Mouse (Mus musculus) WW6 (cell line): ENCODE results near the gene Stk32c.

ENCODE experiments used
- DNase-seq: peaks from one replicate; pipeline ENCODE4 v3.0.0-alpha.2; 2013; ENCODE audit warnings: low read depth, low spot score

The Stk32c gene

DNA sequence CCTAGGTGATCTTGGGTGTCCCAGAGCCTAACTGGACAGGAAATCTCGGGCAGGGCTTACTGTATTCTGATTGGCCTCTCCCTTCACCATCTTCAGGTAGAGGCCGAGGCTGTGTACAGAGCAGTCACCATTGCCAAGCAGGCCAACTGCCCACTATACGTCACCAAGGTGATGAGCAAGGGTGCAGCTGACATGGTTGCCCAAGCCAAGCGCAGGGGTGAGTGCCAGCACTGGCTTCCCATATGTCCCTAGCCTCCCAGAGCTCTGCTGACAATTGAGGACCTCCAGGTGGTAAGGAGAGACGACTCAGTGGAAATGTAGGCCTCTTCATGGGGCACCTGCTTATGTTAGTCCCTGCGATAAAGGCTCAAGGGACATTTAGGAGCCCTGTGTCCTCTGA, 118.3 kb downstream of the Stk32c start:
- no peak for DNase-seq

GRCm38 (mm10) chr7:139093781-139094180, 119.3 kb downstream of the Stk32c start:
- no peak for DNase-seq

DNA sequence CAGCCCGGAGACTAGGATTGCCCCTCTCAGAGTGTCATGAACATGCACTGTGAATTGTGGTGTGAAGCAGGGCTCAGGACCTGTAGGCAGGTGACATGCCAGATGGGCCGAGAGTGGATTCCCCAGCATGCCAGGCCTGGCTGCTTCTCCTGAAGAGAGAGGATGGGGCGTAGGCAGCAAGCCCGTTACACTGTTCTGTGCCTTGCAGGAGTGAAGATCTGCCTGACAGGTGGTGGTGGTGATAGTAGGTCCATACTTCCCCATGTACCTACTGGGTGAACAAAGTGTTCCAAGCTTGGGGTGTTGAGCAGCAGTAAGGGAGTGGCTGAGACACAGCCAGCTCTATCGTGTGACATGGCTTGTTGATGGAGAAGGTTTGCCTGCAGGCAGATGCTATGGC, 120.0 kb downstream of the Stk32c start:
- DNase-seq = no peak

DNA sequence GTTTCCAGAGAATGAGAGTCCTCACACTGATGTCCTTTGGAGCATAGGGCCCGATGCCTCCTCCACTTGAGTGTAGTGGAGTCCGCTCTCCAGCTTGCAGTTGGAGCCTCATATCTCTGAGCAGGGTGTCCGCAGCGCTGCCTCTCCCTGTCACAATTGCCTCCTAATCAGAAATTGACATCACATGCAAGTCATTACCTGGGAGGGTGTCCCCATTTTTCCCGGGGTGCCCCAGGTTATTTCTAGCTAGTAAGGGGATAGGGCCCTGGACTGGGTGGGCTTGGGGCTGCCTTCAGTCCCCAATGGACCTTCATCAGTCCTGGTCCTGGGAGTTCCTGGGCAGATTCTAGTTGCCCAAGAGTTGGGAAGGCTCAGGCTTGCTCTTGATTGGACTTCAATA, 120.4 kb downstream of the Stk32c start:
- DNase-seq = no peak

GRCm38 (mm10) chr7:139091681-139092080, 121.4 kb downstream of the Stk32c start:
- no peak for DNase-seq

DNA sequence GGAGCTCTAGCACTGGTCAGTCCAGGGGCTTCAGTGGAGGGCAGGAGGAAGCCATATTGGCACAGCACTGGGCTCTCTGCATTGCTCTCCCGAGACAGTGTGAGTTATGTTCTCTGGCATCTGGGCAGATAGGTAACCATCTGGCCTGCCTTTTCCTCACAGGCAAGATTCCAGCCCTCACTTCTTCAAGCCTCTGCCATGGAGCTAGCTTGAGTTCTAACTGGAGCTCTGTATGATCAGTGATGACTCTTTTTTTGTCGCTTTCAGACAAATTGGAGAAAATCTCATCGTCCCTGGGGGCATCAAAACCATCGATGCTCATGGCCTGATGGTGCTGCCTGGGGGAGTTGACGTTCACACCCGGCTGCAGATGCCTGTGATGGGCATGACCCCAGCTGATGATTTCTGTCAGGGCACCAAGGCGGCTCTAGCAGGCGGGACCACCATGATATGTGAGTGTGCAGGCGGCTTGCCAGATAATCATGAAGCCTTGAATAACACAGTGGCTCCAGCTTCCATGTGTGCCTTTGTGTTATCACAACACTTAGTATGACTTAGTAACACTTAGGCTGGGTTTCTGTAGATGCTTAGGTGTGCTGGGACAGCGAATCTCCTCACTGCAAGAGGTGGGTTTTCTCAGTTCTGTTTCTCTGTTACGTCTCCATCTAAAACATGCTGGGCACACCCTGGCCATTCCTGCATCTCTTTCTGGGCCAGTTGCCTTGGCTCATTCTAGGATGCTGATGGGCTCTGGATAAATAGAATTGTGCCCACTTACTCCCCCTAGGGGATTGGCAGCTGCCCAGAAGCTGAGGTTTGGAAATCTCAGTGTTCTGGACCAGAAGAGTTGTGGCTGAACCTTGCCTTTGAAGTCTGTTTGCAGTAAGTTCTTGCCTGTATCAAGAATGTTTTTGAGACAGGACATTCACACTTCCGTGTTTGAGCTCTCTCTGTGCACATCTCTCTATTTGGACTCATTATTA, 122.9 kb downstream of the Stk32c start:
- no peak for DNase-seq

GRCm38 (mm10) chr7:139087801-139088200, 125.3 kb downstream of the Stk32c start:
- no peak for DNase-seq

DNA sequence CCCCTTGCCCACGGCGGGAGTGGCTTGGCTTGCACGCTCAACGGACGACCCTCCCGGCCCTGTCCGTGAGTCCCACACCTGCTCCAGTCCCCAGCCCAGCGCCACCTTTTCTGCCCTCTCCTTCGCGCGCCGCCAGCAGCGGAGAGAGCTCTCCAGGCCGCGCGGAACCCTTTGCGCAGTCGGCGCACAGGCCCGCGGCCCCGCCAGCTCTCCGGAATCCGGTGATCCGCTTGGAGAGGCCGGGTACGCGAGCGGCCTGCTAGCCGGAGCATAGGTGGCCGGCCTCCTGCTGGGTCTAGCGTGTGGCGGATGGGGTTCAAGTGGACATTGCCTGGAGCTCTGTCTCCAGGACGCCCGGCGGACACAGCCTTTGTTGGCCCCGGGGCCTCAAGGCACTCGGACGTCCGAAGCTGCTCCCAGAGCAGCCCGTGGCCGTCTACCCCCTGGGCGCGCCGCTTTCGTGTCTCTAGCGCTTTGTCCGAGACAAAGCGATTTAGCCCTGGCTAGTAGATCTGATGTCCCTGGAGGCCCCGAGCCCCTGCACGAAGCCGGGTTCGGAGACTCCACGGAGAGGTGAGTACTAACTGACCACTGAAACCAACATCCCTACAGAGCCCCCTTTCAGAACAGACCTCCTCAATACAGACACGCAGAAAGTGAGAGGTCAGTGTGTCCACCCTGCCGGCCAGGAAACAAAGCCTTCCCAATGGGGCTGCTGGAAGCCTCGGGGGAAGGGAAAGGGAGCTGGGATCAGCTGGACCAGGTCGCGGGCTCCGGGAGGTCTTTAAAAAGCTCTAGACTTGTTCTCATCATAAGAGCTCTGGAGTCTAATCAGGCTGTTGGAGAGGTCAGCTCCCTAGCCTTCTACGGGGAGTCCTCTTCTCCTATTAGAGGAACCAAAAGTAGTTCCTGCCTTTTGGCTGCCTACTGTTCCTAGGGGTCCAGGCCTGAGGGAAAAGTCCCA, 126.6 kb downstream of the Stk32c start:
- DNase-seq = no peak

- DNase-seq = peak; percentile 31
Measured at GRCm38 (mm10) chr7:139085629-139086194, 127.4 kb downstream of the Stk32c start, which contains the start of gene Dpysl4. Gene Dpysl4, plus strand, starts transcription at chr7:139086001.

DNA sequence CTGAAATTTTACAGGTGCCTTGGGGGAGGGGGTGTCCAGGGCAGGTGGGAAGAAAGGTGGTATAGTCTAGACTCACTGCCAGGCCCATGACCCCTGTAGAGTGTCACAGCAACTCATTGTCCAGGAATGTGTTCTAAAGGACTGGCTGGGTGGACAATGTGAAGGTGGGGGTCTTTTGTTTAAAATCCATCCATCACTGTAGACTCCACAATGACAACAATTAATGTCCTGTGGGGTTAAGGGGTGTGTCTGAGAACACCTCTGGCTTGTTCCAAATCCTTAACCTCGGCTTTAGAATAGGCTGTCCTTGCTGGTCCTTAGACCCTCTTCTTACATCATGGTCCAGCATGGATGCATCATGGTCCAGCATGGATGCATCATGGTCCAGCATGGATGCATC, 128.8 kb downstream of the Stk32c start:
- no peak for DNase-seq

- no peak for DNase-seq
Measured at GRCm38 (mm10) chr7:139082281-139082680, 130.8 kb downstream of the Stk32c start.

- DNase-seq = no peak
Measured at GRCm38 (mm10) chr7:139081158-139081557, 131.9 kb downstream of the Stk32c start.

DNA sequence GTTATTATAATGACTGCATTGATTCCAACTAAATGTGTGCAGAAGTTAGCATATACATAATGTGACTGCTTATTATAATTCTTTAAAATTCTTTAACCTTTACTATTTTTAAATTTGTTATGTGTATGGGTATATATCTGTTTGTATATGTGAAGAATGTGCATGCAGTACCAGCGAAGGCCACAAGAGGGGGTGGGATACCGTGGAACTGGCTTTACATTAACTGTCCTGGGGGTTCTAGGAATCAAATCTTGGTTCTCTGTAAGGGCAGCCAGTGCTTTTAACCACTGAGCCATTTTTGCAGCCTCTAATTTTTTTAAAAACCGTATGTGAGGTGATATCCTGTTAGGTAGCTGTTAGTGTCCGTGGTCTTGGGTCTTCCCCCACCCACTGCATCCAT, 132.4 kb downstream of the Stk32c start:
- DNase-seq = no peak

GRCm38 (mm10) chr7:139079141-139079540, 134.0 kb downstream of the Stk32c start:
- no peak for DNase-seq

DNA sequence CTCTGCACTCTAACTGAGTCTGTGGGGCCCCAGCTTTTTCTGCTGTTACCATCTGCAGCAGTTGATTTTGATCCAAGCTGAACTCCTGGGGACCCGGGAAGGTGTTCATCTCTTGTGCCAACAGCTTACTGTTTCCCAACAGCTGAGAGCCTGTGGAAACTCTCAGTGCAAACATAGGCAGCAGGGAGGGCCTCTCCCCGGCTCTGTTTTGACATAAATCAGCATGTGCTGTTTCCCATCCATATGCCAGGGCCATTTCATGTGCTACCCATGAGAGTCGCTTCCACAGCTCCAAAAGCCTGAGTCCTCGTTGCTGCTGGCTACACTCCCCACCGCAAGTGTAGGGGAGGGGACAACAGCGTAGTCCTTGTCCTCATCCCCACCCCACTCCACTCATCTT, 134.9 kb downstream of the Stk32c start:
- no peak for DNase-seq

GRCm38 (mm10) chr7:139077283-139077682, 135.8 kb downstream of the Stk32c start:
- DNase-seq = no peak

DNA sequence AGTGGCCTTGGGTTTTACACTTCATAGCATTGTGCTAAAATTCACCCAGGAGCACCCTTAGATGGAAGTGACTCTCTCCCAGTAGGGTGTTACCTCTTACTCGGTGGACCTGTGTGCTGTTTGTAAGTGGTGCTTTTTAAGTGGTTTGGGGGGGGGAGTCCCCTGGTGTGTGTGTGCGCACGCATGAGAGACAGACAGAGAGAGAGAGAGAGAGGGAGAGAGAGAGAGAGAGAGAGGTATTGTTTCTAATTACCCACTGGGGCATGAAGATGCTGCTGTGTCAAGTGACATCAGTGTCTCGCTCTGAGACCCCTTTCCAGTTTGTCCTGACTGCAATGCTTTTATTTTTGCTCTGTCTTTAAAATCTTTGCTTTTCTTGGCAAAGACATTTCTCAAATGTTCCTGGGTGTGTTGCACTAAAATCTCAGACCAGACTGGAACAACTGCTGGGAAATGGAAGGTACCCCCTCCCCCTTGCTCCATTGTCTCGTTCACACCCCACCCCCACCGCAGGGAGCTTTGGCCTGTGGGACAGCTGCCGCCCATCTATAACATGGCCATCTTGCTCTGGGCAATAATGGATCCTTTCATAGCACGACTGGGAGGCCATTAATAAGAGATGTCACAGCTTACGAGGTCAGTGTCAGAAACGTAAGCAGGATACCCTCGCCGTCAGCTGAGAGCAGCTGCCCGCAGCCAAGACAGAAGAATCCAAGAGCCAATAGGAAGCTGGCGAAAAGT, 137.9 kb downstream of the Stk32c start:
- no peak for DNase-seq

DNA sequence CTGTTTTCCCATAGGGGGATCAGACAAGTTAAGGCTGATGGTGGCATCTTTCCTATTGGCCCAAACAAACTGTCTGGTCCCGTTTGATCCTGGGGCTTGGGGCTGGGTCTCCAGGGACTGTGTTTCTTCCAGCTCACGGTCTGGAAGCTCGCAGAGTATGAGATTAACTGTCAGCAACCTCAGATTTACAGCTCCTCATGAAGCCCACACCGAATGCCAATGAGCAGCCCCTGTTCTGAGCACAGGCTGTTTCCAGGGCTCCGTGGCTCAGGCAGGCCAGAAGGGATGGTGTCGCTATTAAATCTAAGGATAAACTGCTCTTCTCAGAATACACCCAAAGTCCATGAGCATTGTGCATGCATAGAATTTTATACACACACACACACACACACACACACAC, 138.9 kb downstream of the Stk32c start:
- DNase-seq = no peak

DNA sequence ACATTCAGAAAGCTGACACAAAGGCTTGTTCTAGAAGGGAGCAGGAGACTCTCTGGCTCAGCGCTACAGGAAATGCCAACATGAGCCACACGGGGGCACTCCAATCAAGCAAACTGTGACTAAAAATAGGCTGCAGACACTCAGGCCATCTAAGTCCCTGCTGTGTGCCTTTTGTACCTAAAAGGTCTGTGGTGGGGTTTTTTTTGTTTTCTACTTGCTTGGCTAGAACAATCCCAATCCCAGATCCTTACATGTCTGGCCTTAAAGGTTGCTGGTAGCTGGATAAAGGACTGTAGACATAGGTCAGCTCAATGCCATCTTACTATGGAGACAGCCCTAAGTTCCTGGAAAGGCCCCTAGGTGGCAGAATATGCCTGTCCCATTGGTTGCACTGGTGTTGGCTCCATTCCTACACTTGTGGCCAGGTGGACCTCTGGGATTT, 144.9 kb downstream of the Stk32c start:
- DNase-seq = peak; percentile 39

DNA sequence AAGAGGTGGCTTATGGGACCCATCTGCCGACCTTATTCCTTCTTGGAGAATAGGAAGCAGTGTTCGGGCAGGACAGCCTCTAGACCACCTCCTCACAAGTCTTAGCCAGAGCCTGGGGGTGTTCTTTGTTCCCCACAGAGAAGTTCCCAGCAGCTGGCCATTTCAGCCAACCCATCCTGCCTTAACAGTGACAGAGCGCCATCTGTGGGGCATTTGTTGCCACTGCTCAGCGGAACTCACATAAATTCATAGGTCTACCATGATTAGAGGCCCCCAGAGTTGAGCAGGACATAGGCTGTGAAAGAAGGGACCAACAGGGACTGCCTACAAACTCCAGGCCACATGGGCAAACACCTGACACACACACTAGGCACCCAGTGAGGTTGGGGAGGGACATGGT, 149.7 kb downstream of the Stk32c start:
- no peak for DNase-seq
